Comparison of ENCODE assay signal across 8 mouse cellular contexts in the genomic region with DNA sequence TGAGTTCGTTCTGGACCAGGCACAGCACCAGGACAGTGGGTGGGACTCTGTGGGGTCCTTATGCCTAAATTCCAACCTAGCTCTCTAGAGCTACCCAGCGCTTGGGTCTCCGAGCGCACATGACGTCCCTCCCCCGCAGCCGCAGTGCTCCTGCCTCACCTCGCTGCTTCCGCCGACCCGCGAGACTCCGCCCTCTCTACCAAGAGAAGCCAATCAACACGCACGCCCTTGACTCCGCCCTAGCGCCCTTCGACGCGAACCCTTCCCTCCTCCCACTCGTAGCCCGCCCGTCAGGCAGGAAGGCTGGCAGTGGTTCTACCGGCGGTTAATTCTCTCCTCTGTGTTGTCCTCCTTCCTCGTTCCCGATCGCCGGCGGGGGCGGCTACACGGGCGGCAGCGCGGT. TPM values are rescaled to one million over a fixed set of nuclear protein-coding genes. Genes with fewer than 3 reads are reported as not detected.
DNase-seq lines count a peak whose midpoint lies in the region; ATAC-seq and TF ChIP-seq lines count a peak whose summit lies in the region.

Gene Mapk1 (plus strand): TSS at position 252 of the 403 bp plus-strand sequence.

- no peaks in the 10 kb centered on the region for H3K9me3 ChIP-seq in megakaryocyte, embryonic 14.5 days

- H3K36me3 ChIP-seq in megakaryocyte, embryonic 14.5 days (replicated peaks; ENCODE audit: low read length), result peaks cover 15% of the 10 kb centered on the region

- TF ChIP-seq POLR2A in cortical plate, adult 2 months (IDR thresholded peaks at IDR 0.05; ENCODE audit: extremely low read depth, insufficient read depth, low read length), result peak; percentile 99

- peak within 1 kb of the TSS; percentile 74 for H3K27ac ChIP-seq in cortical plate, adult 2 months (ENCODE audit: insufficient read depth, low read length)

- H3K4me1 ChIP-seq in cortical plate, adult 2 months (ENCODE audit: control insufficient read depth, insufficient read depth, low read length), result peaks cover 4% of the 10 kb centered on the region; the same call in 1 of the 2 replicates
- H3K4me1 ChIP-seq in megakaryocyte, embryonic 14.5 days, result peaks cover 40% of the 10 kb centered on the region

- TF ChIP-seq CTCF in cortical plate, adult 2 months (IDR thresholded peaks at IDR 0.05; ENCODE audit: extremely low read depth, insufficient read depth, low read length), result no peak

- DNase-seq in gastrocnemius, adult 8-10 months (ENCODE audit: low spot score in 2 of 2), result peak; percentile 92 to 93
- DNase-seq in hindlimb bud, embryonic 11.5 days (ENCODE audit: extremely low spot score, low read depth, low spot score), result peak; percentile 71
- DNase-seq in left cerebral cortex, adult 8-10 months (ENCODE audit: low spot score in 2 of 2), result peak; percentile 95 to 96
- DNase-seq in right cerebral cortex, postnatal 10 days (ENCODE audit: low spot score in 2 of 2), result peak; percentile 98
- DNase-seq in urinary bladder, postnatal 25 days (ENCODE audit: low spot score), result peak; percentile 91

- H3K27me3 ChIP-seq in megakaryocyte, embryonic 14.5 days (replicated peaks), result no peaks in the 10 kb centered on the region

- H3K4me3 ChIP-seq in cortical plate, adult 2 months (ENCODE audit: insufficient read depth, low read length), result peak within 1 kb of the TSS; percentile 60
- H3K4me3 ChIP-seq in megakaryocyte, embryonic 14.5 days (replicated peaks), result peak within 1 kb of the TSS; percentile 100

- peak; percentile 98 for ATAC-seq in activated CD4-positive, CD25-positive, alpha-beta regulatory T cell, adult 4 months

RNA-seq across cellular contexts. Expression of gene Mapk1, which starts in this region (rescaled TPM):
- 10 to 100 TPM; 30.9 to 34.1 TPM for polyA plus RNA-seq in activated CD4-positive, CD25-positive, alpha-beta regulatory T cell, adult 4 months (2017; shearing (Covaris generic))
- polyA plus RNA-seq in cortical plate, adult 2 months (2012; rRNA removed), result 291 and 296 TPM in 2 replicates
- total RNA-seq in gastrocnemius, adult 8-10 months (2022), result 100 to 1,000 TPM in 1 of 4 experiments, 10 to 100 TPM in 3; 85.8 to 100 (median 93.0) TPM
- total RNA-seq in left cerebral cortex, adult 8-10 months (2022), result 100 to 1,000 TPM; 414 to 472 (median 438) TPM
- 17.1 and 17.7 TPM in 2 replicates for polyA plus RNA-seq in megakaryocyte, embryonic 14.5 days (2012; ENCODE audit: insufficient read depth, low replicate concordance)

Comparison
In these comparisons a context has a peak if more than half of its experiments do, and no peak if none do; other contexts are left out.
1. Peak in every context shown above with its lines: DNase-seq, ATAC-seq, H3K4me3 ChIP-seq and H3K27ac ChIP-seq.
2. RNA of gene Mapk1 (total RNA-seq): 414 to 472 TPM in left cerebral cortex, adult 8-10 months; 85.8 to 100 TPM in gastrocnemius, adult 8-10 months; every median in the first group is over 4 times any median in the second.